In genomic region chr19:15158177-15158576, GRCm38 (mm10) we compare ENCODE assay signal across 24 mouse cellular contexts.
"Had no signal": no experiment of that assay in that cellular context is flagged by ENCODE, and none has a peak within 500 bp of the region (broad histone marks: within the 10 kb centered on the region; RNA-seq: fewer than 3 reads in every experiment).

No protein-coding gene starts in this region.

- H3K4me2 ChIP-seq: heart, embryonic 12.5 days; hindbrain, embryonic 12.5 days; hindbrain, embryonic 14.5 days; intestine, embryonic 15.5 days; limb, embryonic 13.5 days; limb, embryonic 15.5 days; liver, embryonic 13.5 days had no signal

- ATAC-seq: hindbrain, embryonic 16.5 days; inflammation-experienced regulatory T-cells, adult 6 months; intestine, embryonic 15.5 days; intestine, postnatal 0 days had no signal

- H3K27ac ChIP-seq: gastrocnemius, adult 2 months; heart, embryonic 10.5 days; hindbrain, embryonic 10.5 days; hindbrain, embryonic 12.5 days; hindbrain, embryonic 14.5 days; intestine, embryonic 15.5 days; limb, embryonic 13.5 days; limb, embryonic 15.5 days; liver, embryonic 13.5 days had no signal

- H3K4me1 ChIP-seq: heart, embryonic 10.5 days; heart, embryonic 12.5 days; hindbrain, embryonic 10.5 days; hindbrain, embryonic 12.5 days; intestine, embryonic 15.5 days; limb, embryonic 13.5 days; limb, embryonic 15.5 days; liver, embryonic 13.5 days had no signal

- H3K27me3 ChIP-seq: heart, embryonic 12.5 days; hindbrain, embryonic 12.5 days; intestine, embryonic 15.5 days; limb, embryonic 13.5 days; limb, embryonic 15.5 days; liver, embryonic 13.5 days had no signal

- DNase-seq: gastrocnemius, adult 2 months; gastrocnemius, postnatal 10 days; gastrocnemius, postnatal 25 days; heart, adult 18-20 months; heart, postnatal 10 days; heart, postnatal 4 days; kidney, adult 18-20 months; kidney, adult 8-10 months; kidney, postnatal 10 days; kidney, postnatal 25 days; kidney, postnatal 4 days; left cerebral cortex, postnatal 4 days; liver, embryonic 13.5 days had no signal

- H3K9me3 ChIP-seq: heart, embryonic 10.5 days; heart, embryonic 12.5 days; hindbrain, embryonic 10.5 days; hindbrain, embryonic 12.5 days; intestine, embryonic 15.5 days; limb, embryonic 13.5 days; limb, embryonic 15.5 days; liver, embryonic 13.5 days had no signal

- H3K36me3 ChIP-seq: heart, embryonic 10.5 days; heart, embryonic 12.5 days; hindbrain, embryonic 10.5 days; hindbrain, embryonic 12.5 days; intestine, embryonic 15.5 days; limb, embryonic 13.5 days; limb, embryonic 15.5 days; liver, embryonic 13.5 days had no signal

- H3K9ac ChIP-seq: heart, embryonic 12.5 days; hindbrain, embryonic 12.5 days; hindbrain, embryonic 14.5 days; intestine, embryonic 15.5 days; limb, embryonic 13.5 days; limb, embryonic 15.5 days; liver, embryonic 13.5 days had no signal

- H3K4me3 ChIP-seq: gastrocnemius, adult 2 months; heart, embryonic 10.5 days; heart, embryonic 12.5 days; hindbrain, embryonic 10.5 days; hindbrain, embryonic 12.5 days; intestine, embryonic 15.5 days; limb, embryonic 13.5 days; limb, embryonic 15.5 days; liver, embryonic 13.5 days had no signal
